Mouse (Mus musculus) E14TG2a.4 (cell line): Measurements from ENCODE around the gene Hbb-y.
"Not testable (repeated sequence)": the region's sequence is repeated elsewhere in the genome, so short reads cannot be mapped to it uniquely, and the experiment has no call there.

Source experiments
- H3K27me3 ChIP-seq: 2 replicates; pipeline ENCODE4 v1.6.1; 2014; ENCODE audit warnings: low read length, control low read depth; ENCODE audit not compliant: insufficient read depth
- H3K36me3 ChIP-seq: 2 replicates; pipeline ENCODE4 v1.6.1; 2014; ENCODE audit warnings: low read length, control low read depth; ENCODE audit not compliant: insufficient read depth
- H3K4me1 ChIP-seq: replicated peaks from 2 replicates; pipeline ENCODE4 v1.6.1; 2014; ENCODE audit warnings: low read depth, low read length, control low read depth
- H3K4me3 ChIP-seq: replicated peaks from 2 replicates; pipeline ENCODE4 v1.5.1; 2014; ENCODE audit warnings: mild to moderate bottlenecking, low read length
- H3K9me3 ChIP-seq: 2 replicates; pipeline ENCODE4 v1.6.1; 2014; ENCODE audit warnings: low read length, control low read depth
- CTCF ChIP-seq: conservative IDR thresholded peaks from 2 replicates; pipeline ENCODE4 v1.5.1; 2014; ENCODE audit warnings: low read length
- NANOG ChIP-seq: IDR thresholded peaks from 2 replicates; pipeline ENCODE4 v1.6.1; 2014; ENCODE audit warnings: borderline replicate concordance, low read length, mixed read lengths
- POU5F1 ChIP-seq: IDR thresholded peaks from 2 replicates; pipeline ENCODE4 v1.6.1; 2014; ENCODE audit warnings: low read length, borderline replicate concordance

The Hbb-y gene

DNA sequence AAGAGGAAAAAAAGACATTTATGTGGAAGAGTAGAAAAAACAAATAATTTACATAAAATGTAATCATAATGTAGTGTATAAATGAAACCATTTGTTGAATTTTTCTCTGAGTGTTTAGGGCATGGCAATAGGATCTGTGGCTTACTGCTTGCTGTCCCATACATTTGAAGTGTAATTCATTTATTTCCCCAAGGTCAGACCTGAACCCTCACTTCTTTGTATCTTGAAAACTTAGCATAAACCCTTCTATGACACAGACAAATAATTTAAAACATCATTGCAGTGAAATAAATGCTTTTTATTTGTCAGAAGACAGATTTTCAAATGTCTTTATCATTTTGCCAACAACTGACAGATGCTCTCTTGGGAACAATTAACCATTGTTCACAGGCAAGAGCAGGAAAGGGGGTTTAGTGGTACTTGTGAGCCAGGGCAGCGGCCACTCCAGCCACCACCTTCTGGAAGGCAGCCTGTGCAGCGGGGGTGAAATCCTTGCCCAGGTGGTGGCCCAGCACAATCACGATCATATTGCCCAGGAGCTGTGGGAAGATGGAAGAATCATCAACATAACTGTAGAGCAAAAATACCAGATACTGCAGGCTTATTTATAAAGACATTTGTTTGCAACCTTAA, 26.6 kb downstream of the Hbb-y start:
- Histone ChIP-seq H3K9me3 (no peaks in the 10 kb centered on the region), H3K4me1 (no peaks in the 10 kb centered on the region), H3K4me3 (no peak overlapping the region), H3K36me3 (no peaks in the 10 kb centered on the region), H3K27me3 (no peaks in the 10 kb centered on the region)
- TF ChIP-seq CTCF = no peak
- TF ChIP-seq POU5F1 = no peak
- no peak for TF ChIP-seq NANOG

DNA sequence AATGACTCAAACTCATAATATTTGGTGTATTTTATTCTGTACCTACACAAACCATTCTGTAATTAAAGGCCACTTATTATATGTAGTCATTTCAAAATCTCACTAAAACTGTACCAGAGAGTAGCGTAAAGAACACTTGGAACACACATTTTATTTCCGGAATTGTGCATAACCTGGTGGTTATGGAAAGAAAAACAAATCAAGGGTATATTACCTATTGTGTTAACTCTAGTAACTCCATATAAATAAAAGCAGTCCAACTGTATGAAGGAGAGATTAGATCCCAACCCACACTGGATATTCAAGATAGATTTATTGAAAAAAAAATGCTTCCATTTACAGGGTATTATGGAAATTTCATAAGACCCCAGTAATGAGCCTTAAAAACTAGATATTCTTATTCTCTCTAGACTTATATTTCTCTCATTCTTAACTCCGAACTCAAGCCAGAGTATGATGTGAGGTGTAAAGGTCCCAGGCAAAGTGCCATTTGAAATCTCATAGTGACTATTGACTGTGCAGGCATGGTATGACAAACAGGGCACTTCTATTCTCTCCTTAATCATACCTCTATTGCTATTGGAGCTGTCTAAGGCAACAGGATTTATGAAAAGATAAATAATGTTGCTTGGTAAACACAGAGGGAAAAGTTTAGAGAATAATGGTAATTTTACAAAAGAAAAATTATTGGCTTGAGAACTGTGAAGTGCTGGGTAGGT, 27.3 kb downstream of the Hbb-y start:
- TF ChIP-seq NANOG (no peak), POU5F1 (no peak), CTCF (no peak)
- no peaks in the 10 kb centered on the region for H3K9me3 ChIP-seq
- H3K36me3 ChIP-seq = no peaks in the 10 kb centered on the region
- H3K27me3 ChIP-seq = no peaks in the 10 kb centered on the region
- H3K4me1 ChIP-seq = no peaks in the 10 kb centered on the region
- H3K4me3 ChIP-seq = no peak overlapping the region

DNA sequence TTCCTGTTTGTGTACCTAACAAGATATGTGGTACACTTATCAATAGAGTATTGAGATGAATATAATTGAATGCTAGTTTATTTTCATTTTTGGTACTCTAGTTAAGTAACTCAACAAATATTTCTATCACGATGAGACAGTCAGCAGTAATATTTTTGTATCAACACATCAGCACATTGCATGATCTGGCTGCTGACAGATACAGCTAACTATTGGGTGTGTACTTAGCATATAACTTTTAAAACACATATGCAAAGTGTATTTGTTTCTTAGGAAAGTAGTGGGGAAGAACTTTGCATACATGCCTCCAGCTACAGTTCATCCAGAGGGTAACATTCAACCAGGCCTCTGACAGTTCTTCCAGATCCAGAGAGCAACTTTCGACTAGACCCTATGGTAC, 28.4 kb downstream of the Hbb-y start:
- no peak for TF ChIP-seq NANOG
- TF ChIP-seq POU5F1 = no peak
- no peak for TF ChIP-seq CTCF
- H3K36me3 ChIP-seq = no peaks in the 10 kb centered on the region
- no peaks in the 10 kb centered on the region for H3K4me1 ChIP-seq
- H3K27me3 ChIP-seq = no peaks in the 10 kb centered on the region
- H3K4me3 ChIP-seq = no peak overlapping the region
- no peaks in the 10 kb centered on the region for H3K9me3 ChIP-seq

DNA sequence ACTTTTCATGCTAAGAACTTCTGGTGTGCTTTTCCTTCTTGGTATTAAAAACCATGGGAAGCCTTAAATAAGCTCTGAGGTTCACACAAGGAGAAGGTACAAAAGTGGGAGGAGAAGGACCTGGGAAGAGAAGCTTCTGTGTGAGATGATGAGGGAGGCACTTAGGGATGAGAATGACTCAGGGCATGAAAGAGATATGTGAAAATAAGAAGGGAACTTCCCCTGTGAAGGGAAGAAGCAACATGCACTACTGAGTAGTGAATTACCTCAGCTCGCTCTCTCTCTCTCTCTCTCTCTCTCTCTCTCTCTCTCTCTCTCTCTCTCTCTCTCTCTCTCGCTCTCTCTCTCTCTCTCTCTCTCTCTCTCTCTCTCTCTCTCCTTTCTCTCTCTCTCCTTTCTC, 37.9 kb downstream of the Hbb-y start:
- not testable (repeated sequence) for H3K9me3 ChIP-seq, H3K4me1 ChIP-seq, H3K27me3 ChIP-seq, H3K4me3 ChIP-seq, H3K36me3 ChIP-seq

DNA sequence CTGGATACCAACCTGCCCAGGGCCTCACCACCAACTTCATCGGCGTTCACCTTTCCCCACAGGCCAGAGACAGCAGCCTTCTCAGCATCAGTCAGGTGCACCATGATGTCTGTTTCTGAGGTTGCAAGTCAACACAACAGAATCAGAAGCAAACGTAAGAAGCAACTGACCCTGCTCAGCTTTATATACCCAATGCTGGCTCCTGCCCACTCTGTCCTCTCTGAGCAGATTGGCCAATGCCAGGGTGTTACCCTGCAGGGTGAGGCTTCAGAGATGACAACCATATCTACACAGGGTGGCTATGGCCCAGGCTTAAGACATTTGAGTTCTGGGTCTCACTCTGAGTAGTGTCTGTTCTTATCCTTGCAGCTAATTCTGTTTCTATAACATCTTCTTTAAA, 39.2 kb downstream of the Hbb-y start, which contains the start of gene Hbb-bt:
Hbb-bt (minus strand) TSS at position 231 of the 400 bp plus-strand sequence.
- no peaks in the 10 kb centered on the region for H3K9me3 ChIP-seq
- TF ChIP-seq POU5F1 = no peak
- TF ChIP-seq NANOG = no peak
- no peak for TF ChIP-seq CTCF
- no peaks in the 10 kb centered on the region for H3K36me3 ChIP-seq
- no peaks in the 10 kb centered on the region for H3K4me1 ChIP-seq
- no peaks in the 10 kb centered on the region for H3K27me3 ChIP-seq
- no peak within 1 kb of the TSS for H3K4me3 ChIP-seq

DNA sequence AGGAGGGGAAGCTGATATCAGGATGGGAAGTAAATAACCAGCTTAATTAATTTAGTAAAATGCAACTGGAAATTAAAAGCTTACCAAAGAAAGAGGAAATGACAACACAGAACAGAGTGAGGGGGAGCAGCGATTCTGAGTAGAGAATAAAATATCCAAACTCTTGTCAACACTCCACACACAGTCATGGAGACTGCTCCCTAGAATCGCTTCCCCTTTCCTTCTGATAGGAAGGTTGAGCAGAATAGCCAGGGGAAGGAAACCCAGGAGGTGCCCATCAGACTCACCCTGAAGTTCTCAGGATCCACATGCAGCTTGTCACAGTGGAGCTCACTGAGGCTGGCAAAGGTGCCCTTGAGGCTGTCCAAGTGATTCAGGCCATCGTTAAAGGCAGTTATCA, 39.9 kb downstream of the Hbb-y start:
- H3K4me3 ChIP-seq, H3K36me3 ChIP-seq, H3K4me1 ChIP-seq, H3K9me3 ChIP-seq, H3K27me3 ChIP-seq: not testable (repeated sequence)

DNA sequence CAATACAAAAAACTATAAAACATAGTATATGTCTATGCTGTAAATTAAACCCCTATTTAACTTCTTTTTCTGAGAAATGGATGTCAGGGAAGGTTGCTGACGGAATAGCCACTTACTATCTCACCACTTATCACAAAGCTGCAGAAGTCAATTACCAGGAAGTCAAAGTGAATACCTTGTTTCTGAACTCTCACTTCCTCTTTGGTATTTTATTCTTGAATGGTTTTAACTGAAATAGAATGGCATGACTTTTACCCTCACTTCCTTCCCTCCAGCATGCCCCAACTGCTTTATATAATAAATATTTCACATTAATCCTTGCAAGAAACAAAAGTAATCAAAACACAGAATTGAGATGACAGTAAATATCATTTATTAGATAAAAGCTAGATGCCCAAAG, 40.8 kb downstream of the Hbb-y start:
- no peaks in the 10 kb centered on the region for H3K4me1 ChIP-seq
- H3K9me3 ChIP-seq = no peaks in the 10 kb centered on the region
- TF ChIP-seq NANOG (no peak), CTCF (no peak), POU5F1 (no peak)
- no peaks in the 10 kb centered on the region for H3K27me3 ChIP-seq
- H3K4me3 ChIP-seq = no peak overlapping the region
- no peaks in the 10 kb centered on the region for H3K36me3 ChIP-seq

DNA sequence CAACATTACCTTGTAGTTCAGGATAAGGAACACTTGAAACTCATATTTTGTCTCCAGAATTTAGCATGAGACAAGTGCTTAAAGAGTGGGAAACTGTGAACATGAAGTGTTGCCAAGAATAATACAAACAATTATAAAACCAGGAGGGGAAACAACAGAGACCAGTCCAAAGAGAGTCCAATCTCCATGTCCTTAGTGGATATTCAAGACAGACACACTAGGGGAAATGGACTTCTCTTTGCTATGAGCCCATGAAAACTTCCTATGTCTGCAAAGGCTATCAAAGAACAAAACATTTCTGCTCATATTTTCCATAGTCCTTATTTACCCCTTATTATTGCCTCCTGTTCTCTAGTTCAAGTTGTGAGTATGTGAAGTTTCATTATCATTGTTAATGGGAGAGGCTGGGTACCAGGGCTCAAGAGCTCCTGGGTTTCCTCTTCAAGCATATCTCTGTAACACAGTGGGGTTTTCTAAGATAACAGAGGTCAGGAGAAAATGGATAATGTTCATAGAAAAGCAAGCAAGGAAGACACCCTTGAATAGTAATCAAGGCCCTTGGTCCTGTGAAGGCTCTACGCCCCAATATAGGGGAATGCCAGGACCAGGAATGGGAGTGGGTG, 41.7 kb downstream of the Hbb-y start:
- Histone ChIP-seq H3K27me3 (no peaks in the 10 kb centered on the region), H3K4me1 (no peaks in the 10 kb centered on the region), H3K9me3 (no peaks in the 10 kb centered on the region), H3K36me3 (no peaks in the 10 kb centered on the region), H3K4me3 (no peak overlapping the region)
- TF ChIP-seq NANOG (no peak), POU5F1 (no peak), CTCF (no peak)

DNA sequence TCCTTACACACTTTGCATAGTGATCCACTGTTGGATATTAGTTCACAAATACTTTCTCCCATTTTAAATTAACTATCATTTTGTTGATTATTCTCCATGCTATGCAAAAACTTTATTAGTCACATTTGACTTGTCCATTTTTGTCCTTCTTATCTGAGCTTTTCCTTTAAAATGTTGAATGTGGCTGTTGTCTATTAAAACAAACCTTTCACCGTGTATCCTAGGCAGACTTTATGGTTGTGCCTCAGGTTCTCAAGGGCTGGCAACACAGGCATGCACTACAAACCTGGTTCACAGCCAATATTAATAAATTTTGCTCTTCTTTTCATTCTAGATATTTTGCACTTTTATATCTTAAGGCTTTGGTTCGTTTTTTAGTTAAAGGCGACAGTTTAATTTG, 42.3 kb downstream of the Hbb-y start:
- no peaks in the 10 kb centered on the region for H3K27me3 ChIP-seq
- no peak overlapping the region for H3K4me3 ChIP-seq
- H3K4me1 ChIP-seq = no peaks in the 10 kb centered on the region
- TF ChIP-seq CTCF (no peak), POU5F1 (no peak), NANOG (no peak)
- no peaks in the 10 kb centered on the region for H3K9me3 ChIP-seq
- no peaks in the 10 kb centered on the region for H3K36me3 ChIP-seq
